Comparison of ENCODE assay signal across 8 mouse cellular contexts in the genomic region with DNA sequence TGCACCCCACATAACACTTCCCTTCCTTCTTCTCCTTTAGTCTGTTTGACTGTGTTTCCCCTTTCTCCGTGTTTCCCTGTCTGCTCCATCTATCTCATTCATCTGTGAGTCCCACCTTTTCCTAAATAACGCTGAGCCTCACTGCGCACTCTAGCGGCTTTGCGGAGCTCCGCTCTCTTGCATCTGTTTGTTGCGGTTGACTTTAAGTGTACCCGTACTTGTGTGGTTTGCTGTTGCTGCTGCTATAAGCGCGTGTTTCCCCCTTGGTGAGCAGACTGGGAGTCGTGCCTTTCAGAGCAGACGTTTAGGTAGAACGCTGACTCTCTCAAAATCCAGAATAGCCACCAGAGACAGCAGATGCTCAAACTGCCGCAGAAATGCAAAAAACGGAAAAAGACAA. TPM values are rescaled to one million over a fixed set of nuclear protein-coding genes. Genes with fewer than 3 reads are reported as not detected.
A peak's percentile ranks its signal among the peaks of the same experiment; 100 is the strongest.
DNase-seq lines count a peak whose midpoint lies in the region; ATAC-seq lines count a peak whose summit lies in the region.
"Had no signal": no experiment of that assay in that cellular context is flagged by ENCODE, and none has a peak within 500 bp of the region (broad histone marks: within the 10 kb centered on the region; RNA-seq: fewer than 3 reads in every experiment).

No protein-coding gene starts in this region.

- no peaks in the 10 kb centered on the region for H3K36me3 ChIP-seq in forebrain, embryonic 14.5 days (ENCODE audit: control insufficient read depth, insufficient read depth, low read length)
- H3K36me3 ChIP-seq in limb, embryonic 10.5 days, result no peaks in the 10 kb centered on the region

- no peak overlapping the region for H3K4me3 ChIP-seq in forebrain, embryonic 14.5 days (ENCODE audit: low read depth, low read length)
- no peak overlapping the region for H3K4me3 ChIP-seq in limb, embryonic 10.5 days

- H3K27me3 ChIP-seq in forebrain, embryonic 14.5 days (replicated peaks; ENCODE audit: control insufficient read depth, insufficient read depth, low read length), result no peaks in the 10 kb centered on the region
- H3K27me3 ChIP-seq in limb, embryonic 10.5 days (ENCODE audit: low read depth, poor library complexity, severe bottlenecking), result no peaks in the 10 kb centered on the region

- no peak overlapping the region for H3K27ac ChIP-seq in forebrain, embryonic 14.5 days (ENCODE audit: low read depth, low read length)
- no peak overlapping the region for H3K27ac ChIP-seq in limb, embryonic 10.5 days

- no peak overlapping the region for H3K4me2 ChIP-seq in forebrain, embryonic 14.5 days (ENCODE audit: low read length)

- H3K9me3 ChIP-seq in forebrain, embryonic 14.5 days (replicated peaks; ENCODE audit: control insufficient read depth, low read length), result no peaks in the 10 kb centered on the region
- no peaks in the 10 kb centered on the region for H3K9me3 ChIP-seq in limb, embryonic 10.5 days (replicated peaks)

- ATAC-seq in forebrain, embryonic 14.5 days, result peak; percentile 70; the same call in 1 of the 2 replicates

- no peak overlapping the region for H3K9ac ChIP-seq in forebrain, embryonic 14.5 days (ENCODE audit: low read length)

- DNase-seq in layer of hippocampus, adult 18-20 months (ENCODE audit: low spot score in 2 of 2), result peak; percentile 42 to 67
- no peak for DNase-seq in layer of hippocampus, adult 9-10 months (ENCODE audit: low spot score)
- DNase-seq in cerebellum, postnatal 36 days, result peak; percentile 44 to 50
- DNase-seq in forebrain, embryonic 14.5 days (ENCODE audit: low spot score), result peak; percentile 82
- peak; percentile 50 for DNase-seq in limb, embryonic 10.5 days (ENCODE audit: low spot score)
- DNase-seq in ovary, postnatal 14 days (ENCODE audit: low spot score), result no peak
- DNase-seq in adrenal gland, postnatal 14 days, result no peak

- H3K4me1 ChIP-seq in forebrain, embryonic 14.5 days (ENCODE audit: control insufficient read depth, insufficient read depth, low read length), result no peaks in the 10 kb centered on the region
- H3K4me1 ChIP-seq in limb, embryonic 10.5 days, result peaks cover 24% of the 10 kb centered on the region

- 29% methylated on average over 15 of the region's 15 CpGs for WGBS in forebrain, embryonic 14.5 days
- WGBS in limb, embryonic 10.5 days, result 40% methylated on average over 15 of the region's 15 CpGs

RNA-seq across cellular contexts. Expression of a gene that starts 51.3 kb away (rescaled TPM):
- 1 to 10 TPM; 2.7 to 2.9 TPM for total RNA-seq in layer of hippocampus, adult 18-20 months (2021)
- polyA plus RNA-seq in forebrain, embryonic 14.5 days (2014; fragmentation: Nextera tagmentation; extraction: Ambion mirVana), result 3.1 and 3.6 TPM in 2 replicates
- 0.19 TPM in 1 of 2 replicates, not detected in the other for polyA plus RNA-seq in limb, embryonic 10.5 days (2016; fragmentation: Nextera tagmentation; extraction: Ambion mirVana)
- 5.9 and 8.3 TPM in 2 replicates for total RNA-seq in adrenal gland, postnatal 14 days (2021)
- total RNA-seq: neutrophil, adult 5-6 weeks had no signal

Comparison
In these comparisons a context has a peak if more than half of its experiments do, and no peak if none do; other contexts are left out.
1. DNase-seq: peak in layer of hippocampus, adult 18-20 months (2 of 2), cerebellum, postnatal 36 days (2 of 2), forebrain, embryonic 14.5 days (single experiment) and limb, embryonic 10.5 days (single experiment); none in layer of hippocampus, adult 9-10 months (single experiment), ovary, postnatal 14 days (single experiment) and adrenal gland, postnatal 14 days (single experiment).